Mouse (Mus musculus): ENCODE measurements around the gene Gm20388. TPM values are rescaled to one million over a fixed set of nuclear protein-coding genes. Genes with fewer than 3 reads are reported as not detected.

The Gm20388 gene
- polyA plus RNA-seq, 1 experiment from 2014 or later = not detected

- ATAC-seq (ENCODE audit: insufficient number of reproducible peaks, insufficient read depth, low FRiP score, low TSS enrichment) = no peak
- WGBS = 52% methylated on average over 6 of the region's 6 CpGs
- Histone ChIP-seq H3K27me3 (peaks cover 53% of the 10 kb centered on the region), H3K4me1 (peaks cover 9% of the 10 kb centered on the region), H3K4me3 (no peak overlapping the region), H3K9ac (no peak overlapping the region), H3K36me3 (peaks cover 16% of the 10 kb centered on the region), H3K9me3 (no peaks in the 10 kb centered on the region), H3K4me2 (replicated peaks) (no peak overlapping the region), H3K27ac (no peak overlapping the region)
Observed at GRCm38 (mm10) chr8:121093496-121093895, 1182.9 kb downstream of the Gm20388 start.

- H3K36me3 ChIP-seq = peaks cover 56% of the 10 kb centered on the region
- no peak for ATAC-seq (ENCODE audit: insufficient number of reproducible peaks, insufficient read depth, low FRiP score, low TSS enrichment)
- no peaks in the 10 kb centered on the region for H3K27me3 ChIP-seq
- H3K9me3 ChIP-seq = no peaks in the 10 kb centered on the region
- WGBS = 51% methylated on average over 17 of the region's 17 CpGs
- H3K27ac ChIP-seq = no peak overlapping the region
- H3K9ac ChIP-seq = no peak overlapping the region
- H3K4me2 ChIP-seq (replicated peaks) = no peak overlapping the region
- no peak overlapping the region for H3K4me3 ChIP-seq
- H3K4me1 ChIP-seq = peaks cover 20% of the 10 kb centered on the region
Observed at GRCm38 (mm10) chr8:121104049-121104818, 1193.6 kb downstream of the Gm20388 start.

GRCm38 (mm10) chr8:121107668-121108656 is 1197.3 kb downstream of the Gm20388 start, which contains the start of gene Mthfsd:
Gene Mthfsd, minus strand, starts transcription at chr8:121108392.
- Histone ChIP-seq H3K27ac (peak within 1 kb of the TSS; percentile 12; the same call in 1 of the 2 replicates), H3K36me3 (peaks cover 19% of the 10 kb centered on the region)
- WGBS = 1% methylated on average over 75 of the region's 75 CpGs

GRCm38 (mm10) chr8:121108657-121109056 is 1198.0 kb downstream of the Gm20388 start:
- Histone ChIP-seq H3K9ac (peak overlapping the region; percentile 85; the same call in 1 of the 2 replicates), H3K4me3 (peak overlapping the region; percentile 85), H3K9me3 (no peaks in the 10 kb centered on the region), H3K4me1 (peaks cover 22% of the 10 kb centered on the region), H3K27ac (0 out of 2 replicates have a peak overlapping the region, but pooled peaks have one; percentile 12), H3K27me3 (peaks cover 17% of the 10 kb centered on the region), H3K36me3 (peaks cover 12% of the 10 kb centered on the region; the same call in 1 of the 2 replicates), H3K4me2 (replicated peaks) (peak overlapping the region; percentile 87)
- ATAC-seq (ENCODE audit: insufficient number of reproducible peaks, insufficient read depth, low FRiP score, low TSS enrichment) = no peak
- 14% methylated on average over 5 of the region's 5 CpGs for WGBS

More at GRCm38 (mm10) chr8:121107668-121108656, 1197.3 kb downstream of the Gm20388 start, which contains the start of gene Mthfsd:
- Histone ChIP-seq H3K4me1 (peaks cover 20% of the 10 kb centered on the region), H3K9me3 (no peaks in the 10 kb centered on the region), H3K4me3 (peak within 1 kb of the TSS; percentile 85), H3K4me2 (replicated peaks) (peak within 1 kb of the TSS; percentile 87), H3K27me3 (peaks cover 14% of the 10 kb centered on the region; the same call in 1 of the 2 replicates), H3K9ac (peak within 1 kb of the TSS; percentile 85)
- peak; percentile 82 for ATAC-seq (ENCODE audit: insufficient number of reproducible peaks, insufficient read depth, low FRiP score, low TSS enrichment)

GRCm38 (mm10) chr8:121111145-121111907 is 1200.7 kb downstream of the Gm20388 start:
- Histone ChIP-seq H3K4me3 (no peak overlapping the region), H3K4me1 (peaks cover 27% of the 10 kb centered on the region), H3K4me2 (replicated peaks) (no peak overlapping the region), H3K9me3 (no peaks in the 10 kb centered on the region), H3K36me3 (no peaks in the 10 kb centered on the region), H3K27me3 (peaks cover 38% of the 10 kb centered on the region), H3K9ac (no peak overlapping the region), H3K27ac (no peak overlapping the region)
- WGBS = 39% methylated on average over 7 of the region's 7 CpGs
- ATAC-seq (ENCODE audit: insufficient number of reproducible peaks, insufficient read depth, low FRiP score, low TSS enrichment) = no peak

GRCm38 (mm10) chr8:121113261-121113660 is 1202.6 kb downstream of the Gm20388 start:
- Histone ChIP-seq H3K27me3 (peaks cover 58% of the 10 kb centered on the region), H3K27ac (no peak overlapping the region), H3K4me1 (0 out of 2 replicates have a peak, but pooled peaks cover 19% of the 10 kb centered on the region), H3K4me3 (no peak overlapping the region), H3K9me3 (no peaks in the 10 kb centered on the region), H3K9ac (no peak overlapping the region), H3K36me3 (no peaks in the 10 kb centered on the region), H3K4me2 (replicated peaks) (peak overlapping the region; percentile 31)
- no peak for ATAC-seq (ENCODE audit: insufficient number of reproducible peaks, insufficient read depth, low FRiP score, low TSS enrichment)
- WGBS = under 1% methylated on average over 21 of the region's 21 CpGs

- Histone ChIP-seq H3K4me1 (0 out of 2 replicates have a peak, but pooled peaks cover 14% of the 10 kb centered on the region), H3K36me3 (no peaks in the 10 kb centered on the region), H3K9me3 (no peaks in the 10 kb centered on the region), H3K27ac (peak overlapping the region; percentile 36; the same call in 1 of the 2 replicates), H3K27me3 (peaks cover 67% of the 10 kb centered on the region), H3K4me3 (peak overlapping the region; percentile 22), H3K9ac (peak overlapping the region; percentile 57), H3K4me2 (replicated peaks) (peak overlapping the region; percentile 45)
- no peak for ATAC-seq (ENCODE audit: insufficient number of reproducible peaks, insufficient read depth, low FRiP score, low TSS enrichment)
- under 1% methylated on average over 25 of the region's 25 CpGs for WGBS
Observed at GRCm38 (mm10) chr8:121115136-121115535, 1204.5 kb downstream of the Gm20388 start.

- H3K27ac ChIP-seq = peak within 1 kb of the TSS; percentile 96
- ATAC-seq (ENCODE audit: insufficient number of reproducible peaks, insufficient read depth, low FRiP score, low TSS enrichment) = 0 out of 2 replicates have a peak, but pooled peaks have one; percentile 22
- 0 out of 2 replicates have a peak, but pooled peaks cover 14% of the 10 kb centered on the region for H3K4me1 ChIP-seq
- peak within 1 kb of the TSS; percentile 91 for H3K4me2 ChIP-seq (replicated peaks)
- H3K9ac ChIP-seq = peak within 1 kb of the TSS; percentile 85
- H3K27me3 ChIP-seq = peaks cover 75% of the 10 kb centered on the region
- H3K4me3 ChIP-seq = peak within 1 kb of the TSS; percentile 64
- no peaks in the 10 kb centered on the region for H3K36me3 ChIP-seq
- under 1% methylated on average over 25 of the region's 25 CpGs for WGBS
- H3K9me3 ChIP-seq = no peaks in the 10 kb centered on the region
Observed at GRCm38 (mm10) chr8:121115948-121116347, 1205.3 kb downstream of the Gm20388 start, which contains the start of gene Foxc2. Gene Foxc2, plus strand, starts transcription at chr8:121116171.

- Histone ChIP-seq H3K9me3 (no peaks in the 10 kb centered on the region), H3K9ac (peak overlapping the region; percentile 85), H3K27me3 (peaks cover 76% of the 10 kb centered on the region), H3K27ac (peak overlapping the region; percentile 96), H3K4me1 (0 out of 2 replicates have a peak, but pooled peaks cover 14% of the 10 kb centered on the region), H3K4me2 (replicated peaks) (peak overlapping the region; percentile 91), H3K36me3 (no peaks in the 10 kb centered on the region), H3K4me3 (peak overlapping the region; percentile 64)
- WGBS = under 1% methylated on average over 55 of the region's 55 CpGs
- 0 out of 2 replicates have a peak, but pooled peaks have one; percentile 47 for ATAC-seq (ENCODE audit: insufficient number of reproducible peaks, insufficient read depth, low FRiP score, low TSS enrichment)
Observed at GRCm38 (mm10) chr8:121116591-121117185, 1206.0 kb downstream of the Gm20388 start.

GRCm38 (mm10) chr8:121117186-121117651 is 1206.6 kb downstream of the Gm20388 start:
- H3K27ac ChIP-seq = peak overlapping the region; percentile 96
- no peaks in the 10 kb centered on the region for H3K9me3 ChIP-seq
- ATAC-seq (ENCODE audit: insufficient number of reproducible peaks, insufficient read depth, low FRiP score, low TSS enrichment) = no peak
- peak overlapping the region; percentile 85 for H3K9ac ChIP-seq
- peak overlapping the region; percentile 91 for H3K4me2 ChIP-seq (replicated peaks)
- H3K4me1 ChIP-seq = 0 out of 2 replicates have a peak, but pooled peaks cover 14% of the 10 kb centered on the region
- WGBS = under 1% methylated on average over 57 of the region's 62 CpGs
- H3K36me3 ChIP-seq = no peaks in the 10 kb centered on the region
- peaks cover 80% of the 10 kb centered on the region for H3K27me3 ChIP-seq
- H3K4me3 ChIP-seq = peak overlapping the region; percentile 64
